Mouse (Mus musculus): ENCODE data around the gene Syne2. TPM values are rescaled to one million over a fixed set of nuclear protein-coding genes. Genes with fewer than 3 reads are reported as not detected.

Syne2 gene
- polyA plus RNA-seq, 1 experiment from 2014 or later = 137 TPM

GRCm38 (mm10) chr12:75855051-75855453 is 37.1 kb downstream of the Syne2 start:
- no peaks in the 10 kb centered on the region for H3K27me3 ChIP-seq
- no peak for ATAC-seq
- no peak overlapping the region for H3K4me2 ChIP-seq
- no peaks in the 10 kb centered on the region for H3K36me3 ChIP-seq (ENCODE audit: poor library complexity, severe bottlenecking)
- no peaks in the 10 kb centered on the region for H3K9me3 ChIP-seq (replicated peaks)
- H3K4me1 ChIP-seq = peaks cover 39% of the 10 kb centered on the region
- H3K27ac ChIP-seq = no peak overlapping the region
- H3K4me3 ChIP-seq = no peak overlapping the region
- no peak overlapping the region for H3K9ac ChIP-seq
- 58% methylated on average over 7 of the region's 7 CpGs for WGBS

- no peak for ATAC-seq
- Histone ChIP-seq H3K9ac (no peak overlapping the region), H3K27me3 (no peaks in the 10 kb centered on the region), H3K36me3 (ENCODE audit: poor library complexity, severe bottlenecking) (no peaks in the 10 kb centered on the region), H3K4me1 (peaks cover 45% of the 10 kb centered on the region), H3K4me3 (no peak overlapping the region), H3K9me3 (replicated peaks) (no peaks in the 10 kb centered on the region), H3K27ac (no peak overlapping the region), H3K4me2 (no peak overlapping the region)
- WGBS = 90% methylated on average over 9 of the region's 9 CpGs
Measured at GRCm38 (mm10) chr12:75855621-75856020, 37.7 kb downstream of the Syne2 start.

GRCm38 (mm10) chr12:75856096-75856868 is 38.3 kb downstream of the Syne2 start:
- Histone ChIP-seq H3K36me3 (ENCODE audit: poor library complexity, severe bottlenecking) (no peaks in the 10 kb centered on the region), H3K4me2 (no peak overlapping the region), H3K9me3 (replicated peaks) (no peaks in the 10 kb centered on the region), H3K4me1 (peaks cover 49% of the 10 kb centered on the region), H3K27me3 (no peaks in the 10 kb centered on the region), H3K27ac (no peak overlapping the region), H3K9ac (no peak overlapping the region), H3K4me3 (no peak overlapping the region)
- WGBS = 76% methylated on average over 14 of the region's 14 CpGs
- peak; percentile 51; the same call in 1 of the 2 replicates for ATAC-seq

- Histone ChIP-seq H3K27me3 (no peaks in the 10 kb centered on the region), H3K4me1 (peaks cover 37% of the 10 kb centered on the region), H3K36me3 (ENCODE audit: poor library complexity, severe bottlenecking) (no peaks in the 10 kb centered on the region), H3K4me3 (no peak overlapping the region), H3K27ac (peak overlapping the region; percentile 61), H3K9ac (no peak overlapping the region), H3K9me3 (replicated peaks) (no peaks in the 10 kb centered on the region), H3K4me2 (no peak overlapping the region)
- WGBS = 92% methylated on average over 11 of the region's 11 CpGs
- no peak for ATAC-seq
Measured at GRCm38 (mm10) chr12:75859936-75860335, 42.0 kb downstream of the Syne2 start.

GRCm38 (mm10) chr12:75860843-75861242 is 42.9 kb downstream of the Syne2 start:
- H3K9me3 ChIP-seq (replicated peaks) = no peaks in the 10 kb centered on the region
- H3K27me3 ChIP-seq = no peaks in the 10 kb centered on the region
- H3K4me2 ChIP-seq = no peak overlapping the region
- no peak overlapping the region for H3K9ac ChIP-seq
- H3K4me3 ChIP-seq = no peak overlapping the region
- H3K27ac ChIP-seq = no peak overlapping the region
- no peaks in the 10 kb centered on the region for H3K36me3 ChIP-seq (ENCODE audit: poor library complexity, severe bottlenecking)
- H3K4me1 ChIP-seq = peaks cover 31% of the 10 kb centered on the region
- no peak for ATAC-seq
- 26% methylated on average over 6 of the region's 6 CpGs for WGBS

- ATAC-seq = no peak
- H3K27ac ChIP-seq = no peak overlapping the region
- H3K4me3 ChIP-seq = no peak overlapping the region
- peaks cover 34% of the 10 kb centered on the region for H3K4me1 ChIP-seq
- no peaks in the 10 kb centered on the region for H3K36me3 ChIP-seq (ENCODE audit: poor library complexity, severe bottlenecking)
- H3K9ac ChIP-seq = no peak overlapping the region
- no peak overlapping the region for H3K4me2 ChIP-seq
- H3K27me3 ChIP-seq = no peaks in the 10 kb centered on the region
- H3K9me3 ChIP-seq (replicated peaks) = no peaks in the 10 kb centered on the region
- WGBS = 85% methylated on average over 2 of the region's 2 CpGs
Measured at GRCm38 (mm10) chr12:75865166-75865565, 47.2 kb downstream of the Syne2 start.

- 89% methylated on average over 17 of the region's 17 CpGs for WGBS
- Histone ChIP-seq H3K9me3 (replicated peaks) (no peaks in the 10 kb centered on the region), H3K4me1 (peaks cover 24% of the 10 kb centered on the region), H3K9ac (no peak overlapping the region), H3K4me3 (no peak overlapping the region), H3K4me2 (no peak overlapping the region), H3K36me3 (ENCODE audit: poor library complexity, severe bottlenecking) (no peaks in the 10 kb centered on the region), H3K27me3 (no peaks in the 10 kb centered on the region), H3K27ac (no peak overlapping the region)
- no peak for ATAC-seq
Measured at GRCm38 (mm10) chr12:75866419-75867373, 48.8 kb downstream of the Syne2 start.

GRCm38 (mm10) chr12:75873546-75874235 is 55.8 kb downstream of the Syne2 start:
- Histone ChIP-seq H3K4me3 (0 out of 2 replicates have a peak overlapping the region, but pooled peaks have one; percentile 2), H3K4me2 (peak overlapping the region; percentile 52), H3K9ac (peak overlapping the region; percentile 48; the same call in 1 of the 2 replicates), H3K36me3 (ENCODE audit: poor library complexity, severe bottlenecking) (no peaks in the 10 kb centered on the region), H3K9me3 (replicated peaks) (no peaks in the 10 kb centered on the region), H3K27me3 (no peaks in the 10 kb centered on the region), H3K4me1 (peaks cover 52% of the 10 kb centered on the region), H3K27ac (peak overlapping the region; percentile 84)
- WGBS = 4% methylated on average over 9 of the region's 9 CpGs
- peak; percentile 88 for ATAC-seq

GRCm38 (mm10) chr12:75874287-75874994 is 56.5 kb downstream of the Syne2 start:
- Histone ChIP-seq H3K4me1 (peaks cover 44% of the 10 kb centered on the region), H3K9me3 (replicated peaks) (no peaks in the 10 kb centered on the region), H3K27me3 (no peaks in the 10 kb centered on the region), H3K4me2 (peak overlapping the region; percentile 52), H3K27ac (peak overlapping the region; percentile 84), H3K9ac (peak overlapping the region; percentile 48), H3K36me3 (ENCODE audit: poor library complexity, severe bottlenecking) (0 out of 2 replicates have a peak, but pooled peaks cover 7% of the 10 kb centered on the region), H3K4me3 (peak overlapping the region; percentile 8; the same call in 1 of the 2 replicates)
- WGBS = 13% methylated on average over 12 of the region's 12 CpGs
- ATAC-seq = peak; percentile 67

GRCm38 (mm10) chr12:75879636-75880317 is 61.8 kb downstream of the Syne2 start:
- Histone ChIP-seq H3K4me2 (no peak overlapping the region), H3K4me1 (peaks cover 10% of the 10 kb centered on the region), H3K36me3 (ENCODE audit: poor library complexity, severe bottlenecking) (peaks cover 39% of the 10 kb centered on the region), H3K27ac (no peak overlapping the region), H3K9me3 (replicated peaks) (no peaks in the 10 kb centered on the region), H3K9ac (no peak overlapping the region), H3K4me3 (no peak overlapping the region), H3K27me3 (no peaks in the 10 kb centered on the region)
- no peak for ATAC-seq
- WGBS = 91% methylated on average over 12 of the region's 12 CpGs

- Histone ChIP-seq H3K27ac (no peak overlapping the region), H3K4me2 (no peak overlapping the region), H3K4me3 (no peak overlapping the region), H3K36me3 (ENCODE audit: poor library complexity, severe bottlenecking) (peaks cover 47% of the 10 kb centered on the region), H3K27me3 (no peaks in the 10 kb centered on the region), H3K9me3 (replicated peaks) (no peaks in the 10 kb centered on the region), H3K4me1 (no peaks in the 10 kb centered on the region), H3K9ac (no peak overlapping the region)
- WGBS = 67% methylated on average over 4 of the region's 4 CpGs
- no peak for ATAC-seq
Measured at GRCm38 (mm10) chr12:75881554-75881953, 63.6 kb downstream of the Syne2 start.

Measured in forebrain, embryonic 13.5 days (tissue).